Mouse (Mus musculus) subcutaneous adipose tissue, adult 2 months (tissue): ENCODE results near the gene CT030661.1. TPM values are rescaled to one million over a fixed set of nuclear protein-coding genes. Genes with fewer than 3 reads are reported as not detected.

Source experiments
- polyA plus RNA-seq: library from polyadenylated mRNA; depleted of rRNA; stranded (reverse); fragments of >200 nt; gene quantifications from 2 replicates; pipeline ENCODE4 v1.2.3, GENCODE M21; 2012; ENCODE audit warnings: low replicate concordance; rRNA removed

The CT030661.1 gene
- polyA plus RNA-seq: 0.77 and 1.3 TPM in 2 replicates

DNA sequence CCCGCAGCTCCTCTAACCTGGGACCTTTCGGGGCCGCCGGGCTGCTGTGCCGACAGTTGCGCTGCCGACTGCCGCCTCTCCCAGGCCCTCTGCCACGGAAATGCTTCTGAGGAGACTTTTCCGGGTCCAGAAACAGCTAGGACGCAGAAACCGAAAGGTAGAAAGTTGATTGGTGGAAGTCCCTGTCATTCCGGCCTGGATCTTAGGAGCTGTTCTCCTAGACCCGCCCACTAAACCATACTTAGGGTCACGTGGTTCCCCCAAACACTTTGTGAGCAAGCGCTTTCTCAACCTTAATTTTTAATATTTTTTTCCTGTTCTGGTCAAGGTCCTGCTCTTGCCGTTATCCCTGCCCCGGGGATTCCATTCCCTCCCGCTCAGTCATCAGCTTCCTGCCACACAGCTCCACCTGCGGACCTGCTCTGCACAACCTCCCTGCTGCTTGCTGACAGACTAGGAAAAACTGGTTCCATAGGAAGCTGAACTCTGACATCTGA, at the start of gene CT030661.1:
Gene CT030661.1, minus strand, starts transcription at position 108 of the 497 bp plus-strand sequence.

DNA sequence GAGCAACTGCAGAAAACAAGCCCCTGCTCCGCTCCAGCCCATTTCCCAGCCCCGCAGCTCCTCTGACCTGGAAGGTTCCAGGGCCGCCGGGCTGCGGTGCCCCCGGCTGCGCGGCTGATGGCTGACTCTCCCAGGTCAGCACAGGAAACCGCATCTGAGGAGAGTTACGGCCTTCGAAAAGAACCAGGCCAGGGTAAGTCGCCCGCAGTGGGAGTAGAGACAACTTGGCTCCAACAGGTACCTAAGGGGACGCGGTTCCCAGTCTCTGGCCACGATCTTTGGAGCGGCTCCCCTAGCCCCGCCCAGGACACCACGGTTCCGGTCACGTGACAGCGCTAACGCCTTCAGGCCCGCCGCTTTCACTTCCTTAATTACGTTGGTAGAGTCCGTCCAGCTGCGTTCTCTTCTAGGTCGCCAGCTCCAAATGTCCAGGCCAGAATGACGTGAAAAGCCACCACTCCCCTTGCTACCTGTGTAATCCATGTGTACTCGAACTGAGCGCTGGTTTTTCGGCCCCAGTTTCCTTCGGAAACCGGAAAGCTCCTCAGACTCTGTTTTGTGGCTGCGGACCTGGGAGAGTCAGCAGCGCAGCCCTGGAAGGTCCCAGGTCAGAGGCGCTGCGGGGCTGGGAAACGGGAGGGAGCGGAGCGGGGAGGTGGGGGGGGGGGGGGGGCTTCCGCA, 46.6 kb upstream of the CT030661.1 start, which contains the start of the genes Zfp944 and Zfp758:
Gene Zfp944, minus strand, starts transcription at position 300 of the 681 bp plus-strand sequence.
Gene Zfp758, plus strand, starts transcription at position 353 of the 681 bp plus-strand sequence.

Other genes with a start within 250 kb of the CT030661.1 start
- 0.19 and 0.55 TPM in 2 replicates for gene Zfp947, start 148.6 kb downstream of the CT030661.1 start, polyA plus RNA-seq
- gene Zfp994, start 89.2 kb downstream of the CT030661.1 start, polyA plus RNA-seq: 0.37 and 0.50 TPM in 2 replicates
- gene Zfp944, start 46.6 kb upstream of the CT030661.1 start, polyA plus RNA-seq: 1.9 and 2.9 TPM in 2 replicates
- 0.66 and 0.67 TPM in 2 replicates for gene Zfp758, start 46.6 kb upstream of the CT030661.1 start, polyA plus RNA-seq
- gene Zfp946, start 109.4 kb upstream of the CT030661.1 start, polyA plus RNA-seq: 2.3 and 3.5 TPM in 2 replicates